Mouse (Mus musculus): ENCODE results near the gene Nmnat2. TPM values are rescaled to one million over a fixed set of nuclear protein-coding genes. Genes with fewer than 3 reads are reported as not detected.

Gene Nmnat2
- polyA plus RNA-seq, 1 experiment from 2014 or later, result 47.7 TPM

- H3K27ac ChIP-seq (ENCODE audit: low read depth, low read length), result no peak overlapping the region
- no peaks in the 10 kb centered on the region for H3K36me3 ChIP-seq (ENCODE audit: control insufficient read depth, insufficient read depth, low read length)
- H3K27me3 ChIP-seq (ENCODE audit: control insufficient read depth, insufficient read depth, low read length), result no peaks in the 10 kb centered on the region
- no peak overlapping the region for H3K9ac ChIP-seq (ENCODE audit: low read length)
- no peak for DNase-seq (ENCODE audit: low spot score)
- no peaks in the 10 kb centered on the region for H3K9me3 ChIP-seq (ENCODE audit: control insufficient read depth, low read length)
- 79% methylated on average over 6 of the region's 6 CpGs for WGBS
- no peak for ATAC-seq (ENCODE audit: insufficient read depth, low FRiP score, low TSS enrichment)
- H3K4me2 ChIP-seq (ENCODE audit: low read depth), result no peak overlapping the region
- no peaks in the 10 kb centered on the region for H3K4me1 ChIP-seq (ENCODE audit: control insufficient read depth, insufficient read depth, low read length)
- H3K4me3 ChIP-seq (ENCODE audit: low read depth, low read length), result no peak overlapping the region
These were observed 165.8 kb downstream of the Nmnat2 start for GRCm38 (mm10) chr1:153120544-153120943.

GRCm38 (mm10) chr1:153121320-153121719, 166.5 kb downstream of the Nmnat2 start:
- WGBS, result 87% methylated on average over 5 of the region's 5 CpGs
- no peak for ATAC-seq (ENCODE audit: insufficient read depth, low FRiP score, low TSS enrichment)
- no peak for DNase-seq (ENCODE audit: low spot score)

GRCm38 (mm10) chr1:153122764-153123163, 168.0 kb downstream of the Nmnat2 start:
- H3K27me3 ChIP-seq (ENCODE audit: control insufficient read depth, insufficient read depth, low read length), result no peaks in the 10 kb centered on the region
- 85% methylated on average over 4 of the region's 4 CpGs for WGBS
- no peak for DNase-seq (ENCODE audit: low spot score)

More at GRCm38 (mm10) chr1:153121320-153121719, 166.5 kb downstream of the Nmnat2 start:
- Histone ChIP-seq H3K9me3 (ENCODE audit: control insufficient read depth, low read length) (no peaks in the 10 kb centered on the region), H3K27ac (ENCODE audit: low read depth, low read length) (no peak overlapping the region), H3K4me3 (ENCODE audit: low read depth, low read length) (no peak overlapping the region), H3K9ac (ENCODE audit: low read length) (no peak overlapping the region), H3K27me3 (ENCODE audit: control insufficient read depth, insufficient read depth, low read length) (no peaks in the 10 kb centered on the region), H3K36me3 (ENCODE audit: control insufficient read depth, insufficient read depth, low read length) (no peaks in the 10 kb centered on the region), H3K4me2 (ENCODE audit: low read depth) (no peak overlapping the region), H3K4me1 (ENCODE audit: control insufficient read depth, insufficient read depth, low read length) (no peaks in the 10 kb centered on the region)

GRCm38 (mm10) chr1:153124502-153124901, 169.7 kb downstream of the Nmnat2 start:
- Histone ChIP-seq H3K4me3 (ENCODE audit: low read depth, low read length) (no peak overlapping the region), H3K27me3 (ENCODE audit: control insufficient read depth, insufficient read depth, low read length) (no peaks in the 10 kb centered on the region), H3K4me2 (ENCODE audit: low read depth) (no peak overlapping the region), H3K9ac (ENCODE audit: low read length) (no peak overlapping the region), H3K36me3 (ENCODE audit: control insufficient read depth, insufficient read depth, low read length) (no peaks in the 10 kb centered on the region), H3K4me1 (ENCODE audit: control insufficient read depth, insufficient read depth, low read length) (no peaks in the 10 kb centered on the region), H3K27ac (ENCODE audit: low read depth, low read length) (no peak overlapping the region), H3K9me3 (ENCODE audit: control insufficient read depth, low read length) (no peaks in the 10 kb centered on the region)
- WGBS, result 83% methylated on average over 5 of the region's 5 CpGs
- DNase-seq (ENCODE audit: low spot score), result no peak
- ATAC-seq (ENCODE audit: insufficient read depth, low FRiP score, low TSS enrichment), result no peak

More at GRCm38 (mm10) chr1:153122764-153123163, 168.0 kb downstream of the Nmnat2 start:
- Histone ChIP-seq H3K36me3 (ENCODE audit: control insufficient read depth, insufficient read depth, low read length) (no peaks in the 10 kb centered on the region), H3K4me3 (ENCODE audit: low read depth, low read length) (no peak overlapping the region), H3K4me1 (ENCODE audit: control insufficient read depth, insufficient read depth, low read length) (no peaks in the 10 kb centered on the region), H3K9ac (ENCODE audit: low read length) (no peak overlapping the region), H3K9me3 (ENCODE audit: control insufficient read depth, low read length) (no peaks in the 10 kb centered on the region), H3K27ac (ENCODE audit: low read depth, low read length) (no peak overlapping the region), H3K4me2 (ENCODE audit: low read depth) (no peak overlapping the region)
- ATAC-seq (ENCODE audit: insufficient read depth, low FRiP score, low TSS enrichment), result no peak

- Histone ChIP-seq H3K36me3 (ENCODE audit: control insufficient read depth, insufficient read depth, low read length) (no peaks in the 10 kb centered on the region), H3K4me2 (ENCODE audit: low read depth) (no peak overlapping the region), H3K9me3 (ENCODE audit: control insufficient read depth, low read length) (no peaks in the 10 kb centered on the region), H3K4me3 (ENCODE audit: low read depth, low read length) (no peak overlapping the region), H3K27ac (ENCODE audit: low read depth, low read length) (no peak overlapping the region), H3K27me3 (ENCODE audit: control insufficient read depth, insufficient read depth, low read length) (no peaks in the 10 kb centered on the region), H3K4me1 (ENCODE audit: control insufficient read depth, insufficient read depth, low read length) (no peaks in the 10 kb centered on the region), H3K9ac (ENCODE audit: low read length) (no peak overlapping the region)
- DNase-seq (ENCODE audit: low spot score), result no peak
- ATAC-seq (ENCODE audit: insufficient read depth, low FRiP score, low TSS enrichment), result no peak
- WGBS, result 74% methylated on average over 8 of the region's 8 CpGs
These were observed 170.8 kb downstream of the Nmnat2 start for GRCm38 (mm10) chr1:153125287-153126275.

- H3K27me3 ChIP-seq (ENCODE audit: control insufficient read depth, insufficient read depth, low read length), result no peaks in the 10 kb centered on the region
- H3K4me2 ChIP-seq (ENCODE audit: low read depth), result no peak overlapping the region
- DNase-seq (ENCODE audit: low spot score) (no peak), ATAC-seq (ENCODE audit: insufficient read depth, low FRiP score, low TSS enrichment) (no peak)
- WGBS, result 89% methylated on average over 15 of the region's 15 CpGs
- no peaks in the 10 kb centered on the region for H3K4me1 ChIP-seq (ENCODE audit: control insufficient read depth, insufficient read depth, low read length)
- H3K4me3 ChIP-seq (ENCODE audit: low read depth, low read length), result no peak overlapping the region
- no peaks in the 10 kb centered on the region for H3K36me3 ChIP-seq (ENCODE audit: control insufficient read depth, insufficient read depth, low read length)
- H3K9ac ChIP-seq (ENCODE audit: low read length), result no peak overlapping the region
- H3K27ac ChIP-seq (ENCODE audit: low read depth, low read length), result no peak overlapping the region
- H3K9me3 ChIP-seq (ENCODE audit: control insufficient read depth, low read length), result no peaks in the 10 kb centered on the region
These were observed 171.9 kb downstream of the Nmnat2 start for GRCm38 (mm10) chr1:153126491-153127381.

GRCm38 (mm10) chr1:153127622-153128021, 172.8 kb downstream of the Nmnat2 start:
- H3K9me3 ChIP-seq (ENCODE audit: control insufficient read depth, low read length), result no peaks in the 10 kb centered on the region
- DNase-seq (ENCODE audit: low spot score) (no peak), ATAC-seq (ENCODE audit: insufficient read depth, low FRiP score, low TSS enrichment) (no peak)
- 83% methylated on average over 4 of the region's 4 CpGs for WGBS
- no peaks in the 10 kb centered on the region for H3K27me3 ChIP-seq (ENCODE audit: control insufficient read depth, insufficient read depth, low read length)
- no peaks in the 10 kb centered on the region for H3K4me1 ChIP-seq (ENCODE audit: control insufficient read depth, insufficient read depth, low read length)
- no peak overlapping the region for H3K4me3 ChIP-seq (ENCODE audit: low read depth, low read length)
- H3K4me2 ChIP-seq (ENCODE audit: low read depth), result no peak overlapping the region
- no peak overlapping the region for H3K27ac ChIP-seq (ENCODE audit: low read depth, low read length)
- H3K9ac ChIP-seq (ENCODE audit: low read length), result no peak overlapping the region
- H3K36me3 ChIP-seq (ENCODE audit: control insufficient read depth, insufficient read depth, low read length), result no peaks in the 10 kb centered on the region

GRCm38 (mm10) chr1:153128780-153129179, 174.0 kb downstream of the Nmnat2 start:
- Histone ChIP-seq H3K36me3 (ENCODE audit: control insufficient read depth, insufficient read depth, low read length) (no peaks in the 10 kb centered on the region), H3K9me3 (ENCODE audit: control insufficient read depth, low read length) (no peaks in the 10 kb centered on the region), H3K4me3 (ENCODE audit: low read depth, low read length) (no peak overlapping the region), H3K9ac (ENCODE audit: low read length) (no peak overlapping the region), H3K27me3 (ENCODE audit: control insufficient read depth, insufficient read depth, low read length) (no peaks in the 10 kb centered on the region), H3K4me1 (ENCODE audit: control insufficient read depth, insufficient read depth, low read length) (peaks cover 3% of the 10 kb centered on the region; the same call in 1 of the 2 replicates), H3K27ac (ENCODE audit: low read depth, low read length) (no peak overlapping the region), H3K4me2 (ENCODE audit: low read depth) (no peak overlapping the region)
- 75% methylated on average over 8 of the region's 8 CpGs for WGBS
- DNase-seq (ENCODE audit: low spot score) (no peak), ATAC-seq (ENCODE audit: insufficient read depth, low FRiP score, low TSS enrichment) (no peak)
